ENCODE assay signal across 8 mouse cellular contexts in the genomic region with DNA sequence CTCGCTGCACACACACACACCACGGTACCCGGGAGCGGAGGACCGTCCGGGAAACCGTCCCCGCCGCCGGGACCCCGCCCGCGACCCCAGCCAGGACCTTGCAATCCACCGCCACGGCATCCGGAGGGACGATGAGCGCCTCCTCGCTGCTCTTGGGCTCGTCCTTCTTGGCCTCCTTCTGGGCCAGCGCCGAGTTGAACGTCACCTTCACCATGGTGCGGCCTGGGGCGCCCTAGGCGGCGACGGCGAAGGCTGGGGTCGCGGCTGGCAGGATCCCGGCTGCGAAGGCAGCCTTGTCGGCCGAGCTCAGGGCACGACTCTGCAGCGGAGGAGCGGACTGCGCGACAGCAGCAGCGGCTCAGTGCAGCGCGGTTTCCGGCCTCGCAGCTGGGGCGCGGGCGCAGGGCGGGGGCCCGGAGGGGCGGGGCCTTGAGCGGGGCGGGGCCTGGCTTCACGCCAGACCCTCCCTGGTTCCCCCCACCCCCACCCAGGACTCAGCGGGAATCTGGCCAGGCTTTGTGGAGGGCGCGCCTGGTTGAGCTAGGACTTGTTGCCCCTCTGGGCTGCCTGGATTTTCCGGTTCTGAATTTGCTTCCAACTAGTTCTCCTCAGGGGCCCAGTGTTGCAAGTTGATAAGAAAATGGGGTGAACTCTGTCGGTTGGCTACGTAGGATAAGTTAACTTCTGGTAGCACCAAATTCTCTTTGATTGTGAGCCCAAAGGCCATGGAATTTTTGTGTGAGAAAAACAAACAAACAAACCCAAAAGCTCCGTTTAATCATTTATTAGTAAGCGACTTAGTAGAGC. TPM values are rescaled to one million over a fixed set of nuclear protein-coding genes. Genes with fewer than 3 reads are reported as not detected.
DNase-seq lines count a peak whose midpoint lies in the region; ATAC-seq lines count a peak whose summit lies in the region.

A gene (minus strand): TSS at position 377 of the 807 bp plus-strand sequence.

- under 1% methylated on average over 57 of the region's 62 CpGs for WGBS in hindbrain, embryonic 15.5 days

- peak within 1 kb of the TSS; percentile 98 for H3K27ac ChIP-seq in hindbrain, embryonic 15.5 days (replicated peaks)

- ATAC-seq in hindbrain, embryonic 15.5 days (ENCODE audit: low FRiP score, low read depth), result peak; percentile 94

- H3K9me3 ChIP-seq in hindbrain, embryonic 15.5 days, result no peaks in the 10 kb centered on the region
- H3K9me3 ChIP-seq in megakaryocyte, embryonic 14.5 days, result no peaks in the 10 kb centered on the region

- no peaks in the 10 kb centered on the region for H3K27me3 ChIP-seq in hindbrain, embryonic 15.5 days
- no peaks in the 10 kb centered on the region for H3K27me3 ChIP-seq in megakaryocyte, embryonic 14.5 days (replicated peaks)

- H3K4me2 ChIP-seq in hindbrain, embryonic 15.5 days, result peak within 1 kb of the TSS; percentile 53

- H3K4me3 ChIP-seq in hindbrain, embryonic 15.5 days, result peak within 1 kb of the TSS; percentile 100
- H3K4me3 ChIP-seq in megakaryocyte, embryonic 14.5 days (replicated peaks), result peak within 1 kb of the TSS; percentile 100

- peaks cover 37% of the 10 kb centered on the region for H3K4me1 ChIP-seq in hindbrain, embryonic 15.5 days (replicated peaks)
- peaks cover 67% of the 10 kb centered on the region for H3K4me1 ChIP-seq in megakaryocyte, embryonic 14.5 days

- DNase-seq in ZHBTc4 (ENCODE audit: low read depth, low spot score), result peak; percentile 86
- peak; percentile 84 to 86 for DNase-seq in cerebellum, postnatal 36 days
- peak; percentile 85 for DNase-seq in gastrocnemius, adult 18-20 months (ENCODE audit: low spot score)
- peak; percentile 59 to 78 for DNase-seq in left cerebral cortex, adult 8-10 months (ENCODE audit: low spot score in 2 of 2)
- peak; percentile 86 to 88 for DNase-seq in right cerebral cortex, postnatal 10 days (ENCODE audit: low spot score in 2 of 2)
- DNase-seq in urinary bladder, postnatal 25 days (ENCODE audit: low spot score), result peak; percentile 86

- H3K36me3 ChIP-seq in hindbrain, embryonic 15.5 days, result no peaks in the 10 kb centered on the region
- peaks cover 34% of the 10 kb centered on the region for H3K36me3 ChIP-seq in megakaryocyte, embryonic 14.5 days (replicated peaks; ENCODE audit: low read length)

- peak within 1 kb of the TSS; percentile 100 for H3K9ac ChIP-seq in hindbrain, embryonic 15.5 days

RNA-seq across cellular contexts. Expression of the gene that starts here (rescaled TPM):
- total RNA-seq in gastrocnemius, adult 18-20 months (2021), result 100 to 1,000 TPM; 281 to 288 TPM
- 709 and 713 TPM in 2 replicates for polyA plus RNA-seq in hindbrain, embryonic 15.5 days (2015; fragmentation: Nextera tagmentation; extraction: Ambion mirVana)
- 100 to 1,000 TPM; 726 to 856 (median 801) TPM for total RNA-seq in left cerebral cortex, adult 8-10 months (2022)
- polyA plus RNA-seq in megakaryocyte, embryonic 14.5 days (2012; ENCODE audit: insufficient read depth, low replicate concordance), result 493 and 564 TPM in 2 replicates

Comparison
In these comparisons a context has a peak if more than half of its experiments do, and no peak if none do; other contexts are left out.
1. Peak in every context shown above with its lines: DNase-seq, ATAC-seq, H3K4me3 ChIP-seq and H3K27ac ChIP-seq.